Mouse (Mus musculus): ENCODE measurements at regions not wholly inside any gene's neighbourhood (a gene's known extent, or its start where the extent isn't known, plus 50 kb on each side); places are given as distances from the start of the nearest gene placed in this dataset.

DNA sequence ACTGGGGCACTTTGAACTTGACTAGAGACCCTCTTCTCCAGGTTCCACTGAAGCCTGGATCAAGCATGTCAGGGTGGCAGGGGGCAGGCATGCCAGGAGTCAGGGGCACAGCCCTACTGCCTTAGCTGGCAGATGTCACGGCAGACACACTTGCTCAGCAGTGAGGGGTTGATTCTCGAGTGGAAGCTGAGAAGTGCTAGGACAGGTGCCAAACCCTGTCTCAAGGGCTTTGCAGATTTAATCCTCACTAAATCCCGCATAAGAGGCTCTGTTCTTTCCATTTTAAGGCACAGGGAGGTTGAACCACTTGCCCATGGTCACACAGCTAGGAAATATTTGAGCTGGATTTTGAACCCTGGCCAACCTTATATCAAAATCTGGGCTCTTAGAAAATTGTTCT lies 223.5 kb upstream of the Mvb12b start:
- DNase-seq (ENCODE audit: low spot score in 2 of 2), result no peak

DNA sequence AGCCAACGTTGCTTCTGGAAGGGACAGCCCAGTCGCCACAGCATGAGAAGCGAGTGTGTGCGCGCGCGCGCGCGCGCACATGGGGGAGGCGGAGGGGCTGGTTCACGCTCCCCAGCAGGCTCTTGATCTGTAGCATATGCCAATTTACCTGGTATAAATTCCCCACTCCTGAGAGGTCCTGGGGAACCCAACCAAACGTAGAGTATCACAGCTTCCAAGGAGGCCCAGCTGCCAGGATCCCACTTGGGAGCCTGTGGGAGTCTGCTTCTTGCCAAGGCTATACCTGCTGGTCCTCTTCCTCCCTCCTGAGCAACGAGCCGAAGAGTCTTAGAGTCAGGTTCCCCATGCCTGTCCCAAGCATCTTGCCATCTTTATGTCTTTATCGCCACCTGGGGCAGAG lies 222.8 kb upstream of the Mvb12b start:
- DNase-seq (ENCODE audit: low spot score in 2 of 2), result no peak

GRCm38 (mm10) chr2:34107566-34108303 lies 220.0 kb upstream of the Mvb12b start:
- DNase-seq (ENCODE audit: low spot score in 2 of 2), result no peak

DNA sequence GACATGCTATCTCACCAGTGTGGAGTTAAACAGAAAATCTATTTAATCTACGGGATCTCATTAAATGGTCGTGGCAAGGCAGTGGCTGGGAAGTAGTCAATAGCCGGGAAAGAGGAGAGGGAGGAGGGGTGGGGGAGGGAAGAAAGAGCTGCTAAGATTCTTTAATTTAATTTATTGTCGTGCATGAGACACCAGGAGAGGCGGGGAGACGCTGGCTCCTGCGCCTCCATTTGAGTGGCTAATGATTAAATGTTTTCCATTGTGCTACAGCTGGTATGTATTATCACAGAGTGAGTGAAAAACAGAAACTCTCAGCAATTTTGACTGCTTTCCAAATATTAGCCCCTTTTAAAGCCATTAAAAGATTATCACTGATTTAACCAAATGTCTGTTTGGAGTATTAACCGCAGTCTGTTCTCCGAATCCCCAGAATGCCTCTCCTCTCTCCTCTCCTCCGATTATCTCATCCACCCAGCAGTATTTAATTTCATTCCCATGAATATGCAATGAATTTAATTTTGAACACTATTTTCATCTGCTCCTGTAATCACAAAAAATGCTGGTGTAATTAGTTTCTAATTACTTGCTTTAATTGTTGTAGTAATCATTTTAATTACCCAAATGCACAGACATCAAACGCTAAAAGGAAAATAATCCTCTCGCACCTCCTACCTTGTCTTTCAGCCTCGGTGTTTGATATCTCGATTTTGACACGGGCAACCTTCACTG lies 219.3 kb upstream of the Mvb12b start:
- DNase-seq (ENCODE audit: low spot score in 2 of 2), result no peak

DNA sequence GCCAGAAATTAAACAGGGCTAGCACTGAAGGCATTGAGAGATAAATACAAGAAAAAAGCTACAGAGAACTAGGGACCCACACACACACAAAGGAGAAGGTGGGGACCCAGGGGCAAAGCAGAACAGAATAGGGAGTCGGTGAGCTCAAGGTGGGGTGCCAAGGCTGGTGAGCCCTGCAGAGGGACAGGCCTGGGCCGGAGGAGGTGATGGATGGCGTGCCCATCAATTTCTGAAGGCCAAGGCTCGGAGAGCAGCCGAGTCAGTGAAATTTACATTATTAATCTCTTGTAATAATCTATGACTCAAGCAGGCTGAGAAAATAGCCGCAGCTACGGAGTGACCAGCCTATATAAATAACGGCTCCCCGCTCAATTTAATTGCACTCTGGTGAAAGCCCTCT lies 218.5 kb upstream of the Mvb12b start:
- DNase-seq (ENCODE audit: low spot score in 2 of 2), result no peak

- DNase-seq (ENCODE audit: low spot score in 2 of 2), result no peak
Measured at GRCm38 (mm10) chr2:34105271-34106051, 217.7 kb upstream of the Mvb12b start.

DNA sequence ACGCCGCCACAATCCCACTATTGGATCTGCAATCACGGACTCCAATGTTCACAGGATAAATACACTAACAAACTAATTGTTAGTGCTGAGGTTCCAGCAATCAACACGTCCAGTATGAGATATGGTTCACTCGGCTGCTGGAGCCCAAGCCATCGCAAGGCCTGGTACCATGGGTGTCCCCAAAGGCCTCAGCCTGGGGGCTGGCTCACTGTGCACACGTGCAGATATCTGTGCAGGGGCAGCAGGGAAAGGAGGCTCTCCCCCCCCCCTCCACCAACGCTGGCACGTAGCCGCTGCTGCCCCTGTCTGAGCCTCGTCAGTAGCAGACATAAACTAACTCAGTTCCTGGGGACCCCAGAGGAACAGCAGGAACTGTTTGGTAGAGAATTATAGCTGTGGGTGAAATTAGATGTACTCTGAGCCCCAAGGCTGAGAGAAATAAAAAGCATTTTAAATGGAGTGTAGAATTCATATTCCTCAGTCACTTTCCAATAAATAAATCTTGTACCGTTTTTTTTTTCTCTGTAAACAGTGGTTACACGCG lies 210.3 kb upstream of the Mvb12b start:
- no peak for DNase-seq (ENCODE audit: low spot score in 2 of 2)

- DNase-seq (ENCODE audit: low spot score in 2 of 2), result no peak
Measured at GRCm38 (mm10) chr2:34096561-34096960, 208.8 kb upstream of the Mvb12b start.

GRCm38 (mm10) chr2:34088832-34089231 lies 201.1 kb upstream of the Mvb12b start:
- DNase-seq (ENCODE audit: low spot score in 2 of 2), result no peak

DNA sequence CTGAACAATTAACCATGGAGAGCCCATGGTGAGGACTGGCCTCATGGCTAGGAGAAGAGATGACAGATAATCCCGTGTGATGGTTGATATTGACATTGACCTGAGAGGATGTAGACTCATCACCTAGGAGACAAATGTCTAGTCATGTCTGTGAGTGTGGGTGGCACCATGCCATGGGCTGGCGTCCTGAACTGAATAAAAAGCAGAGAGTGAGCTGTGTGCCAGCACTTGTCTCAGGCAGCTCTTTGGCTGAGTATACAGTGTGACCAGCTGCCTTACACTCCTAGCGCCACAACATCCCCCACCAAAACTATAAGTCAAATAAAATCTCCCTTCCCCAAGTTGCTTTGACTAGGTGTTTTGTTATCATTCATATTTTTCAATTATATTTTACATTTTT lies 198.4 kb upstream of the Mvb12b start:
- no peak for DNase-seq (ENCODE audit: low spot score in 2 of 2)

DNA sequence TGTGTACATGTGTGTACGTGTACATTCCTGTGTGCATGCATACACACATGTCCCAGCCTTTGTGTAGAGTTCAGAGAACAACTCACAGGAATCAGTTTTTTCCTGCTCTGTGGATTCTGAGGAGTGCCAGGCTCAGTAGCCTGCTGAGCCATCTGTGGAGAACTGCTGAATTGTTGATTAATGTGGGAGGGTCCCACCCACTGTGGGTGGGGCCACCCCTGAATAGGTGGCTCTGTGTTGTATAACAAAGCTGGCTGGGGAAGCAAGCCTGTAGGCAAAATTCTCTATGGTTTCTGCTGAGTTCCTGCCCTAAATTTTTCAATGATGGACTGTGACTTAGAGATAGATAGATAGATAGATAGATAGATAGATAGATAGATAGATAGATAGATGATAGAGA lies 196.8 kb upstream of the Mvb12b start:
- DNase-seq (ENCODE audit: low spot score in 2 of 2), result no peak

GRCm38 (mm10) chr2:34082486-34082885 lies 194.7 kb upstream of the Mvb12b start:
- no peak for DNase-seq (ENCODE audit: low spot score in 2 of 2)

DNA sequence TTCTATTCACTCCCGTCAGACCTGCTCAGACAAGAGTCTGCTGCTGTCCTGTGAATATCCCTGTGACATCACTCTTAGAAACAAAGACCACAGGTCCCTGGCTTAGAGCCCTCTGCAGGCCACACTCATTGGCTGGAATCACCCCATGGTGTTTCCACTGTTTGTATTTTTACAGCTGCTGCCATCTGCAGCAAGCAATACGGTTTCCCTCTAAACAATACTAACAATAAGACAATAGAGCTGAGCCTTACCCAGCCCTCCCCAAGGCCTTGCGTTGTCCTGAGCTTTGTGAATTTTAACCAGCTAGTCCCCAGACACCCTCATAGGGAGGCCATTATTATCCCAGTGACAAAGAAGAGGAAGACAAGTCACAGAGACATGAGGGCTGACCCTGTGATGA lies 192.4 kb upstream of the Mvb12b start:
- no peak for DNase-seq (ENCODE audit: low spot score in 2 of 2)

DNA sequence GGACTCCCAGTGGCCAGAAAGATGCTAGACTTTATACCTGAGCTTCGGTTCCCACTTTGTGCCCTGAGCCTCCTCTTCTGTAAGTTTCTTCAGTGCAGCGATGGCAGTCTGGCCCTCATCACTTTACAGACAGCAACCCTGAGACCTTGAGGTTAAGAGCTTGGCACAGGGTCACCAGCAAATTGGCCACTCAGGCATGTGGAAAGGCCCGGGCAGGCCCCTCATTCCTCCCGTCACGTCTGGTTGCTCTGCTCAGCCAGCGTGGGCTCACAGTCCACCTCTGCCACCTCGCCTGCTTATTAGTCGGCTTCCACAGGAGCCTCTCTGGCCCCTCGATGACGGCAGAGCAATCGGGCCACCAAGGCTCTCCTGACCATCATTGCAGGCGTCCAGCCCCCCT lies 191.5 kb upstream of the Mvb12b start:
- DNase-seq (ENCODE audit: low spot score in 2 of 2), result no peak

- DNase-seq (ENCODE audit: low spot score in 2 of 2), result no peak
Measured at GRCm38 (mm10) chr2:34078875-34079262, 191.1 kb upstream of the Mvb12b start.

- DNase-seq (ENCODE audit: low spot score in 2 of 2), result no peak
Measured at GRCm38 (mm10) chr2:34078248-34078874, 190.6 kb upstream of the Mvb12b start.

- DNase-seq (ENCODE audit: low spot score in 2 of 2), result peak in 1 of 2 experiments; percentile 6
Measured at GRCm38 (mm10) chr2:34076346-34076745, 188.6 kb upstream of the Mvb12b start.

DNA sequence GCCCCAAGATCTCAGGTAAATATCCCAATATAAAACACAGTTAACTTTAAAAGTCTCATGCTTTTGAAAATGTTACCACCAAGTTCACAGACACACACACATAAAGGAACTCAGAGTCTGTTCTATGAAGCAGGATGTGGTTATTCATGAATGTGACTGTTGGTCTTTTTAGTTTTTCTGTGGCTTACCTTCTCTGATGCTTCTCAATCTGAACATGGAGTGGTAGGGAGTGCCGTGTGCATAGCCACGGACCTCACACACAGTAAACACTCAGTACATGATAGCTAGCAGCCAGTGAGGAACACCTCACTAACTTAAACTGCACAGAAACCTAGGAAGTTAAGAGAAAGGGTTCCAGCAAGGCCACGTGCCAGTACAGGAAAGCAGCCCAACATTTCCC lies 186.3 kb upstream of the Mvb12b start:
- peak; percentile 9 to 14 for DNase-seq (ENCODE audit: low spot score in 2 of 2)

GRCm38 (mm10) chr2:34065592-34065991 lies 177.8 kb upstream of the Mvb12b start:
- DNase-seq (ENCODE audit: low spot score in 2 of 2), result no peak

- DNase-seq (ENCODE audit: low spot score in 2 of 2), result no peak
Measured at GRCm38 (mm10) chr2:34065090-34065489, 177.3 kb upstream of the Mvb12b start.

- no peak for DNase-seq (ENCODE audit: low spot score in 2 of 2)
Measured at GRCm38 (mm10) chr2:34056552-34056951, 168.8 kb upstream of the Mvb12b start.

DNA sequence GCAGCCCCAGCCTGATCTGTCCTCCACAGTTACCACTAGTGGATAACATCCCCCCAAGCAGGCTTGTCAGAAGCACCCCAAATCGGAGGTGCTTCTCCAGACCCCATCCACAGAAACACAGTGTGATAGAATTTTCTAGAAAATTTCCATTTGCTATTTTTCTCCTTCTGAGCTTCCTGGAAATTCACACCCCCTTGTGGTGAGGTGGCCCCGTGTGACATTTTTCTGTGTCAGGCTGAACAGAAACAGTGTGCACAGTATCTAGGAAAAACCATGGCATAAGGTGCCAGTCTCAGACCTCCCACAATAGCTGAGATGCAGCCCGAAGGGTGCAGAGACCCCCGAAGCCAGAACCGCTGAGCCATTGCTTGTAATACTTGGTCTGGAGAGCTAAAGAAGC lies 155.3 kb upstream of the Mvb12b start:
- DNase-seq (ENCODE audit: low spot score in 2 of 2), result no peak

Measured in spleen, postnatal 36 days (tissue).